Comparison of ENCODE assay signal across 27 mouse cellular contexts in genomic region chr11:116488207-116488606, GRCm38 (mm10). TPM values are rescaled to one million over a fixed set of nuclear protein-coding genes. Genes with fewer than 3 reads are reported as not detected.
DNase-seq lines count a peak whose midpoint lies in the region; ATAC-seq lines count a peak whose summit lies in the region.
"Had no signal": no experiment of that assay in that cellular context is flagged by ENCODE, and none has a peak within 500 bp of the region (broad histone marks: within the 10 kb centered on the region; RNA-seq: fewer than 3 reads in every experiment).

No protein-coding gene starts in this region.

- no peak overlapping the region for H3K9ac ChIP-seq in hindbrain, embryonic 15.5 days
- no peak overlapping the region for H3K9ac ChIP-seq in hindbrain, embryonic 12.5 days
- no peak overlapping the region for H3K9ac ChIP-seq in neural tube, embryonic 13.5 days
- H3K9ac ChIP-seq in neural tube, embryonic 15.5 days (replicated peaks), result no peak overlapping the region
- H3K9ac ChIP-seq: embryonic facial prominence, embryonic 15.5 days; forebrain, embryonic 13.5 days had no signal

- H3K4me1 ChIP-seq in hindbrain, embryonic 15.5 days (replicated peaks), result peaks cover 14% of the 10 kb centered on the region
- H3K4me1 ChIP-seq in hindbrain, embryonic 12.5 days, result peaks cover 11% of the 10 kb centered on the region
- peaks cover 17% of the 10 kb centered on the region for H3K4me1 ChIP-seq in neural tube, embryonic 13.5 days (replicated peaks)
- H3K4me1 ChIP-seq in neural tube, embryonic 15.5 days, result peaks cover 23% of the 10 kb centered on the region

- H3K27me3 ChIP-seq in hindbrain, embryonic 15.5 days, result no peaks in the 10 kb centered on the region
- H3K27me3 ChIP-seq in hindbrain, embryonic 12.5 days, result no peaks in the 10 kb centered on the region
- no peaks in the 10 kb centered on the region for H3K27me3 ChIP-seq in neural tube, embryonic 13.5 days
- H3K27me3 ChIP-seq in neural tube, embryonic 15.5 days (replicated peaks), result no peaks in the 10 kb centered on the region
- H3K27me3 ChIP-seq: CH12.LX; embryonic facial prominence, embryonic 12.5 days; embryonic facial prominence, embryonic 15.5 days; forebrain, embryonic 13.5 days; hindbrain, embryonic 13.5 days had no signal

- H3K27ac ChIP-seq in hindbrain, embryonic 15.5 days (replicated peaks), result no peak overlapping the region
- no peak overlapping the region for H3K27ac ChIP-seq in hindbrain, embryonic 12.5 days
- no peak overlapping the region for H3K27ac ChIP-seq in neural tube, embryonic 13.5 days (replicated peaks)
- H3K27ac ChIP-seq in neural tube, embryonic 15.5 days (replicated peaks), result no peak overlapping the region
- H3K27ac ChIP-seq: embryonic facial prominence, embryonic 12.5 days; embryonic facial prominence, embryonic 15.5 days; forebrain, embryonic 13.5 days; hindbrain, embryonic 13.5 days; hindbrain, postnatal 0 days had no signal

- no peaks in the 10 kb centered on the region for H3K9me3 ChIP-seq in hindbrain, embryonic 15.5 days
- H3K9me3 ChIP-seq in hindbrain, embryonic 12.5 days (replicated peaks), result 0 out of 2 replicates have a peak, but pooled peaks cover 5% of the 10 kb centered on the region
- H3K9me3 ChIP-seq in neural tube, embryonic 13.5 days, result no peaks in the 10 kb centered on the region
- H3K9me3 ChIP-seq in neural tube, embryonic 15.5 days (replicated peaks), result no peaks in the 10 kb centered on the region
- H3K9me3 ChIP-seq: embryonic facial prominence, embryonic 12.5 days; embryonic facial prominence, embryonic 15.5 days; forebrain, embryonic 13.5 days; hindbrain, embryonic 13.5 days had no signal

- no peak for ATAC-seq in hindbrain, embryonic 15.5 days (ENCODE audit: low FRiP score, low read depth)
- ATAC-seq in hindbrain, embryonic 12.5 days (ENCODE audit: low FRiP score), result no peak
- ATAC-seq in neural tube, embryonic 13.5 days (ENCODE audit: low read depth), result no peak
- ATAC-seq in neural tube, embryonic 15.5 days (ENCODE audit: low FRiP score), result no peak
- ATAC-seq: forebrain, embryonic 13.5 days; forebrain, postnatal 0 days; hindbrain, postnatal 0 days; inflammation-experienced regulatory T-cells, adult 6 months; intestine, embryonic 16.5 days had no signal

- peak; percentile 66 for DNase-seq in ZHBTc4 (ENCODE audit: low read depth, low spot score)
- DNase-seq in cerebellum, postnatal 10 days, result no peak
- DNase-seq: adrenal gland, adult 2 months; cerebellum, adult 11-12 months; cerebellum, adult 9-10 months; cerebellum, postnatal 25 days; forebrain, postnatal 0 days; gastrocnemius, adult 2 months; gastrocnemius, postnatal 14 days; heart, adult 11 months; kidney, adult 18-20 months had no signal

- H3K4me3 ChIP-seq in hindbrain, embryonic 15.5 days, result no peak overlapping the region
- H3K4me3 ChIP-seq in hindbrain, embryonic 12.5 days, result no peak overlapping the region
- peak overlapping the region; percentile 95; the same call in 1 of the 2 replicates for H3K4me3 ChIP-seq in neural tube, embryonic 13.5 days
- no peak overlapping the region for H3K4me3 ChIP-seq in neural tube, embryonic 15.5 days (replicated peaks)

- H3K4me2 ChIP-seq in hindbrain, embryonic 15.5 days, result 0 out of 2 replicates have a peak overlapping the region, but pooled peaks have one; percentile 72
- no peak overlapping the region for H3K4me2 ChIP-seq in hindbrain, embryonic 12.5 days (replicated peaks)
- H3K4me2 ChIP-seq in neural tube, embryonic 13.5 days, result no peak overlapping the region
- H3K4me2 ChIP-seq in neural tube, embryonic 15.5 days, result no peak overlapping the region

- peaks cover 26% of the 10 kb centered on the region for H3K36me3 ChIP-seq in hindbrain, embryonic 15.5 days
- H3K36me3 ChIP-seq in hindbrain, embryonic 12.5 days, result peaks cover 40% of the 10 kb centered on the region
- peaks cover 50% of the 10 kb centered on the region for H3K36me3 ChIP-seq in neural tube, embryonic 13.5 days
- peaks cover 39% of the 10 kb centered on the region for H3K36me3 ChIP-seq in neural tube, embryonic 15.5 days

RNA-seq across cellular contexts. Expression of gene Prpsap1, which starts 5.8 kb away (rescaled TPM):
- polyA plus RNA-seq in hindbrain, embryonic 15.5 days (2015; fragmentation: Nextera tagmentation; extraction: Ambion mirVana), result 181 and 186 TPM in 2 replicates
- polyA plus RNA-seq in hindbrain, embryonic 12.5 days (2016; fragmentation: Nextera tagmentation; extraction: Ambion mirVana), result 164 and 179 TPM in 2 replicates
- 177 and 178 TPM in 2 replicates for polyA plus RNA-seq in neural tube, embryonic 13.5 days (2015; fragmentation: Nextera tagmentation; extraction: Ambion mirVana)
- 173 and 184 TPM in 2 replicates for polyA plus RNA-seq in neural tube, embryonic 15.5 days (2015; fragmentation: Nextera tagmentation; extraction: Ambion mirVana)

RNA-seq across cellular contexts. Expression of gene Qrich2, which starts 22.2 kb away (rescaled TPM):
- polyA plus RNA-seq in hindbrain, embryonic 15.5 days (2015; fragmentation: Nextera tagmentation; extraction: Ambion mirVana), result 0.07 and 0.47 TPM in 2 replicates
- polyA plus RNA-seq in hindbrain, embryonic 12.5 days (2016; fragmentation: Nextera tagmentation; extraction: Ambion mirVana), result 0.18 and 0.39 TPM in 2 replicates
- polyA plus RNA-seq in neural tube, embryonic 13.5 days (2015; fragmentation: Nextera tagmentation; extraction: Ambion mirVana), result not detected in 2 replicates
- polyA plus RNA-seq in neural tube, embryonic 15.5 days (2015; fragmentation: Nextera tagmentation; extraction: Ambion mirVana), result 0.15 TPM in 1 of 2 replicates, not detected in the other
- polyA plus RNA-seq: erythroblast, embryonic 14.5 days; forebrain, embryonic 13.5 days; forebrain, postnatal 0 days; frontal cortex, adult 2 months; heart, embryonic 14.5 days; heart, postnatal 0 days; inflammation-experienced regulatory T-cells, adult 6 months had no signal

RNA-seq across cellular contexts. Expression of gene Sphk1, which starts 42.5 kb away (rescaled TPM):
- 8.4 and 11.0 TPM in 2 replicates for polyA plus RNA-seq in hindbrain, embryonic 15.5 days (2015; fragmentation: Nextera tagmentation; extraction: Ambion mirVana)
- 8.9 and 10.2 TPM in 2 replicates for polyA plus RNA-seq in hindbrain, embryonic 12.5 days (2016; fragmentation: Nextera tagmentation; extraction: Ambion mirVana)
- 3.7 and 6.1 TPM in 2 replicates for polyA plus RNA-seq in neural tube, embryonic 13.5 days (2015; fragmentation: Nextera tagmentation; extraction: Ambion mirVana)
- 2.8 and 4.5 TPM in 2 replicates for polyA plus RNA-seq in neural tube, embryonic 15.5 days (2015; fragmentation: Nextera tagmentation; extraction: Ambion mirVana)
- polyA plus RNA-seq: inflammation-experienced regulatory T-cells, adult 6 months had no signal

RNA-seq across cellular contexts. Expression of gene Ubald2, which starts 54.3 kb away (rescaled TPM):
- polyA plus RNA-seq in hindbrain, embryonic 15.5 days (2015; fragmentation: Nextera tagmentation; extraction: Ambion mirVana), result 42.7 and 44.3 TPM in 2 replicates
- 46.6 and 50.6 TPM in 2 replicates for polyA plus RNA-seq in hindbrain, embryonic 12.5 days (2016; fragmentation: Nextera tagmentation; extraction: Ambion mirVana)
- polyA plus RNA-seq in neural tube, embryonic 13.5 days (2015; fragmentation: Nextera tagmentation; extraction: Ambion mirVana), result 40.7 and 55.0 TPM in 2 replicates
- polyA plus RNA-seq in neural tube, embryonic 15.5 days (2015; fragmentation: Nextera tagmentation; extraction: Ambion mirVana), result 33.9 and 39.2 TPM in 2 replicates
